Mouse (Mus musculus) heart, postnatal 0 days (tissue): Measurements from ENCODE around the gene Kif13a.

Experiments
- CTCF ChIP-seq: IDR thresholded peaks from 2 replicates; pipeline ENCODE4 v1.5.1; 2016; ENCODE audit warnings: antibody characterized with exemption, control low read depth, low read depth
- EP300 ChIP-seq: IDR thresholded peaks from 2 replicates; pipeline ENCODE4 v1.6.1; 2016; ENCODE audit warnings: antibody characterized with exemption, low read depth

DNA sequence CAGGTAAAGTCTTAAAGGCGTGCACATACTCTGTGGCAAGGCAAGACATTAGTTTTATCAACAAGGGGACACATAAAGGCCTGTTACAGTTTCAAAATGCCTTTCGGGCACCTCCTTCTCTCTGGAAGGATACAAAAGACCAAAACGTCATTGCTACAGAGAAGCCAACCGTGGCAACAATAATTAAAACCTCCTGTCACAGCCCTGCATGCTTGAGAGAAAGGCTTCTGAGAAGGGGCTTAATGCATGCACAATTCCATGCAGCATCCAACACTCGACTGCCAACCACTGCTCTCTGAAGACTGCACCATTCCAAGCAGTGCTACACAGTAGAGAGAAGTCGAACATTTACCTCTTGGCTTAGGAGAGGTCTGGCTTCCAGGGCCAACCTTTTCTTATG lies 168.7 kb downstream of the Kif13a start:
- TF ChIP-seq CTCF (no peak), EP300 (no peak)
